Mouse (Mus musculus): ENCODE data around the gene Catsper2. TPM values are rescaled to one million over a fixed set of nuclear protein-coding genes. Genes with fewer than 3 reads are reported as not detected.

The Catsper2 gene
- total and polyA plus RNA-seq, 2 experiments from 2014 or later, result 3.0 to 3.8 TPM

- Histone ChIP-seq H3K27ac (ENCODE audit: low read depth, low read length) (peak overlapping the region; percentile 82), H3K4me1 (ENCODE audit: insufficient read depth, low read length) (peaks cover 7% of the 10 kb centered on the region), H3K4me2 (ENCODE audit: low read depth, low read length, poor library complexity, severe bottlenecking) (peak overlapping the region; percentile 63), H3K36me3 (ENCODE audit: insufficient read depth, low read length) (0 out of 2 replicates have a peak, but pooled peaks cover 4% of the 10 kb centered on the region), H3K4me3 (ENCODE audit: low read depth, low read length) (peak overlapping the region; percentile 53), H3K9me3 (ENCODE audit: low read length) (no peaks in the 10 kb centered on the region), H3K27me3 (ENCODE audit: insufficient read depth, low read length) (no peaks in the 10 kb centered on the region), H3K9ac (replicated peaks; ENCODE audit: low read length, poor library complexity, severe bottlenecking) (peak overlapping the region; percentile 74)
- 1% methylated on average over 16 of the region's 16 CpGs for WGBS
- TF ChIP-seq CTCF (IDR thresholded peaks at IDR 0.05), result no peak
- peak; percentile 83 for DNase-seq (ENCODE audit: low spot score)
- ATAC-seq (ENCODE audit: low FRiP score), result peak; percentile 80
Measured at GRCm38 (mm10) chr2:121358381-121358780, 55.2 kb downstream of the Catsper2 start.

- TF ChIP-seq CTCF (IDR thresholded peaks at IDR 0.05), result no peak
- Histone ChIP-seq H3K27ac (ENCODE audit: low read depth, low read length) (peak overlapping the region; percentile 82), H3K27me3 (ENCODE audit: insufficient read depth, low read length) (no peaks in the 10 kb centered on the region), H3K4me1 (ENCODE audit: insufficient read depth, low read length) (peaks cover 7% of the 10 kb centered on the region), H3K4me3 (ENCODE audit: low read depth, low read length) (peak overlapping the region; percentile 53), H3K9ac (replicated peaks; ENCODE audit: low read length, poor library complexity, severe bottlenecking) (peak overlapping the region; percentile 74), H3K36me3 (ENCODE audit: insufficient read depth, low read length) (0 out of 2 replicates have a peak, but pooled peaks cover 4% of the 10 kb centered on the region), H3K4me2 (ENCODE audit: low read depth, low read length, poor library complexity, severe bottlenecking) (peak overlapping the region; percentile 63), H3K9me3 (ENCODE audit: low read length) (no peaks in the 10 kb centered on the region)
- DNase-seq (ENCODE audit: low spot score) (no peak), ATAC-seq (ENCODE audit: low FRiP score) (no peak)
- 1% methylated on average over 4 of the region's 4 CpGs for WGBS
Measured at GRCm38 (mm10) chr2:121357961-121358360, 55.6 kb downstream of the Catsper2 start.

GRCm38 (mm10) chr2:121357494-121357893 lies 56.1 kb downstream of the Catsper2 start, which contains the start of gene Ckmt1:
Gene Ckmt1 (plus strand): TSS chr2:121357714.
- Histone ChIP-seq H3K36me3 (ENCODE audit: insufficient read depth, low read length) (0 out of 2 replicates have a peak, but pooled peaks cover 4% of the 10 kb centered on the region), H3K9me3 (ENCODE audit: low read length) (no peaks in the 10 kb centered on the region), H3K4me3 (ENCODE audit: low read depth, low read length) (peak within 1 kb of the TSS; percentile 53), H3K27ac (ENCODE audit: low read depth, low read length) (peak within 1 kb of the TSS; percentile 82), H3K4me1 (ENCODE audit: insufficient read depth, low read length) (peaks cover 7% of the 10 kb centered on the region), H3K4me2 (ENCODE audit: low read depth, low read length, poor library complexity, severe bottlenecking) (peak within 1 kb of the TSS; percentile 63), H3K27me3 (ENCODE audit: insufficient read depth, low read length) (no peaks in the 10 kb centered on the region), H3K9ac (replicated peaks; ENCODE audit: low read length, poor library complexity, severe bottlenecking) (peak within 1 kb of the TSS; percentile 74)
- no peak for ATAC-seq (ENCODE audit: low FRiP score)
- WGBS, result 51% methylated on average over 5 of the region's 5 CpGs
- no peak for DNase-seq (ENCODE audit: low spot score)
- no peak for TF ChIP-seq CTCF (IDR thresholded peaks at IDR 0.05)

- peak within 1 kb of the TSS; percentile 75 for H3K9ac ChIP-seq (replicated peaks; ENCODE audit: low read length, poor library complexity, severe bottlenecking)
- WGBS, result under 1% methylated on average over 53 of the region's 58 CpGs
- ATAC-seq (ENCODE audit: low FRiP score) (peak; percentile 95), DNase-seq (ENCODE audit: low spot score) (peak; percentile 98)
- H3K4me2 ChIP-seq (ENCODE audit: low read depth, low read length, poor library complexity, severe bottlenecking), result peak within 1 kb of the TSS; percentile 65
- H3K36me3 ChIP-seq (ENCODE audit: insufficient read depth, low read length), result peaks cover 3% of the 10 kb centered on the region; the same call in 1 of the 2 replicates
- peak within 1 kb of the TSS; percentile 65 for H3K4me3 ChIP-seq (ENCODE audit: low read depth, low read length)
- no peaks in the 10 kb centered on the region for H3K9me3 ChIP-seq (ENCODE audit: low read length)
- peaks cover 7% of the 10 kb centered on the region for H3K4me1 ChIP-seq (ENCODE audit: insufficient read depth, low read length)
- no peaks in the 10 kb centered on the region for H3K27me3 ChIP-seq (ENCODE audit: insufficient read depth, low read length)
- peak within 1 kb of the TSS; percentile 84 for H3K27ac ChIP-seq (ENCODE audit: low read depth, low read length)
- peak; percentile 95 for TF ChIP-seq CTCF (IDR thresholded peaks at IDR 0.05)
Measured at GRCm38 (mm10) chr2:121354820-121355592, 58.6 kb downstream of the Catsper2 start, which contains the start of gene Ppip5k1. Gene Ppip5k1 (minus strand): TSS chr2:121355396.

GRCm38 (mm10) chr2:121354378-121354777 lies 59.2 kb downstream of the Catsper2 start:
- no peak for ATAC-seq (ENCODE audit: low FRiP score)
- Histone ChIP-seq H3K27ac (ENCODE audit: low read depth, low read length) (peak overlapping the region; percentile 84), H3K9me3 (ENCODE audit: low read length) (no peaks in the 10 kb centered on the region)

GRCm38 (mm10) chr2:121353156-121353555 lies 60.4 kb downstream of the Catsper2 start:
- Histone ChIP-seq H3K36me3 (ENCODE audit: insufficient read depth, low read length) (peaks cover 15% of the 10 kb centered on the region), H3K4me1 (ENCODE audit: insufficient read depth, low read length) (peaks cover 3% of the 10 kb centered on the region; the same call in 1 of the 2 replicates), H3K27me3 (ENCODE audit: insufficient read depth, low read length) (no peaks in the 10 kb centered on the region), H3K4me3 (ENCODE audit: low read depth, low read length) (no peak overlapping the region), H3K9me3 (ENCODE audit: low read length) (no peaks in the 10 kb centered on the region), H3K9ac (replicated peaks; ENCODE audit: low read length, poor library complexity, severe bottlenecking) (no peak overlapping the region), H3K4me2 (ENCODE audit: low read depth, low read length, poor library complexity, severe bottlenecking) (no peak overlapping the region), H3K27ac (ENCODE audit: low read depth, low read length) (no peak overlapping the region)
- no peak for TF ChIP-seq CTCF (IDR thresholded peaks at IDR 0.05)
- 70% methylated on average over 8 of the region's 8 CpGs for WGBS
- ATAC-seq (ENCODE audit: low FRiP score) (no peak), DNase-seq (ENCODE audit: low spot score) (no peak)

More at GRCm38 (mm10) chr2:121354378-121354777, 59.2 kb downstream of the Catsper2 start:
- Histone ChIP-seq H3K27me3 (ENCODE audit: insufficient read depth, low read length) (no peaks in the 10 kb centered on the region), H3K9ac (replicated peaks; ENCODE audit: low read length, poor library complexity, severe bottlenecking) (peak overlapping the region; percentile 75), H3K36me3 (ENCODE audit: insufficient read depth, low read length) (peaks cover 8% of the 10 kb centered on the region; the same call in 1 of the 2 replicates), H3K4me2 (ENCODE audit: low read depth, low read length, poor library complexity, severe bottlenecking) (peak overlapping the region; percentile 65), H3K4me1 (ENCODE audit: insufficient read depth, low read length) (peaks cover 4% of the 10 kb centered on the region), H3K4me3 (ENCODE audit: low read depth, low read length) (peak overlapping the region; percentile 65)
- no peak for DNase-seq (ENCODE audit: low spot score)
- WGBS, result 6% methylated on average over 6 of the region's 6 CpGs
- TF ChIP-seq CTCF (IDR thresholded peaks at IDR 0.05), result no peak

Small RNA genes within 50 kb of the gene (microRNA-seq; reads per million reads assigned to microRNA genes)
- gene Gm22953 (ENCODE audit: borderline number of aligned reads), result not detected

Other genes with a start within 250 kb of the Catsper2 start
- 35.8 and 38.2 TPM in 2 replicates for gene Tubgcp4, start 243.1 kb downstream of the Catsper2 start, total RNA-seq (2014; rRNA removed)
- gene Tubgcp4, start 243.1 kb downstream of the Catsper2 start, polyA plus RNA-seq (2015; fragmentation: Nextera tagmentation; extraction: Ambion mirVana), result 21.2 and 23.0 TPM in 2 replicates
- gene Zscan29, start 242.7 kb downstream of the Catsper2 start, total RNA-seq (2014; rRNA removed), result 6.5 and 7.2 TPM in 2 replicates
- 4.5 and 4.8 TPM in 2 replicates for gene Zscan29, start 242.7 kb downstream of the Catsper2 start, polyA plus RNA-seq (2015; fragmentation: Nextera tagmentation; extraction: Ambion mirVana)
- gene Trp53bp1, start 142.4 kb downstream of the Catsper2 start, total RNA-seq (2014; rRNA removed), result 262 and 292 TPM in 2 replicates
- gene Trp53bp1, start 142.4 kb downstream of the Catsper2 start, polyA plus RNA-seq (2015; fragmentation: Nextera tagmentation; extraction: Ambion mirVana), result 90.3 and 93.3 TPM in 2 replicates
- 137 and 154 TPM in 2 replicates for gene Map1a, start 124.2 kb downstream of the Catsper2 start, total RNA-seq (2014; rRNA removed)
- gene Map1a, start 124.2 kb downstream of the Catsper2 start, polyA plus RNA-seq (2015; fragmentation: Nextera tagmentation; extraction: Ambion mirVana), result 48.1 and 49.4 TPM in 2 replicates
- 16.9 and 22.1 TPM in 2 replicates for gene Ppip5k1, start 58.4 kb downstream of the Catsper2 start, total RNA-seq (2014; rRNA removed)
- 18.5 and 20.0 TPM in 2 replicates for gene Ppip5k1, start 58.4 kb downstream of the Catsper2 start, polyA plus RNA-seq (2015; fragmentation: Nextera tagmentation; extraction: Ambion mirVana)
- 105 and 147 TPM in 2 replicates for gene Ckmt1, start 56.1 kb downstream of the Catsper2 start, total RNA-seq (2014; rRNA removed)
- 120 and 144 TPM in 2 replicates for gene Ckmt1, start 56.1 kb downstream of the Catsper2 start, polyA plus RNA-seq (2015; fragmentation: Nextera tagmentation; extraction: Ambion mirVana)
- not detected in 2 replicates for gene Strc, start 26.6 kb downstream of the Catsper2 start, total RNA-seq (2014; rRNA removed)
- 0.02 TPM in 1 of 2 replicates, not detected in the other for gene Strc, start 26.6 kb downstream of the Catsper2 start, polyA plus RNA-seq (2015; fragmentation: Nextera tagmentation; extraction: Ambion mirVana)
- gene Pdia3, start within 50 bp of the Catsper2 start, total RNA-seq (2014; rRNA removed), result 61.9 and 77.1 TPM in 2 replicates
- 269 and 301 TPM in 2 replicates for gene Pdia3, start within 50 bp of the Catsper2 start, polyA plus RNA-seq (2015; fragmentation: Nextera tagmentation; extraction: Ambion mirVana)
- 0.33 TPM in 1 of 2 replicates, not detected in the other for gene Ell3, start 30.5 kb upstream of the Catsper2 start, total RNA-seq (2014; rRNA removed)
- 1.6 and 2.6 TPM in 2 replicates for gene Ell3, start 30.5 kb upstream of the Catsper2 start, polyA plus RNA-seq (2015; fragmentation: Nextera tagmentation; extraction: Ambion mirVana)
- gene Serf2, start 35.4 kb upstream of the Catsper2 start, total RNA-seq (2014; rRNA removed), result 235 and 284 TPM in 2 replicates
- gene Serf2, start 35.4 kb upstream of the Catsper2 start, polyA plus RNA-seq (2015; fragmentation: Nextera tagmentation; extraction: Ambion mirVana), result 271 and 278 TPM in 2 replicates
- gene Hypk, start 39.5 kb upstream of the Catsper2 start, total RNA-seq (2014; rRNA removed), result 12.3 and 17.6 TPM in 2 replicates
- gene Hypk, start 39.5 kb upstream of the Catsper2 start, polyA plus RNA-seq (2015; fragmentation: Nextera tagmentation; extraction: Ambion mirVana), result 109 and 115 TPM in 2 replicates
- gene Serinc4, start 43.0 kb upstream of the Catsper2 start, total RNA-seq (2014; rRNA removed), result 1.8 and 2.6 TPM in 2 replicates
- 1.1 and 1.5 TPM in 2 replicates for gene Serinc4, start 43.0 kb upstream of the Catsper2 start, polyA plus RNA-seq (2015; fragmentation: Nextera tagmentation; extraction: Ambion mirVana)
- gene Mfap1b, start 60.3 kb upstream of the Catsper2 start, total RNA-seq (2014; rRNA removed), result 22.6 and 30.4 TPM in 2 replicates
- gene Mfap1b, start 60.3 kb upstream of the Catsper2 start, polyA plus RNA-seq (2015; fragmentation: Nextera tagmentation; extraction: Ambion mirVana), result 56.2 and 57.4 TPM in 2 replicates
- gene Mfap1a, start 92.9 kb upstream of the Catsper2 start, total RNA-seq (2014; rRNA removed), result 13.9 and 14.2 TPM in 2 replicates
- gene Mfap1a, start 92.9 kb upstream of the Catsper2 start, polyA plus RNA-seq (2015; fragmentation: Nextera tagmentation; extraction: Ambion mirVana), result 20.8 and 20.9 TPM in 2 replicates
- gene Wdr76, start 92.9 kb upstream of the Catsper2 start, total RNA-seq (2014; rRNA removed), result 4.8 TPM in 2 replicates
- gene Wdr76, start 92.9 kb upstream of the Catsper2 start, polyA plus RNA-seq (2015; fragmentation: Nextera tagmentation; extraction: Ambion mirVana), result 1.8 and 2.1 TPM in 2 replicates